Mouse (Mus musculus) ES-E14 (cell line): ENCODE data around the gene Sdhaf4. TPM values are rescaled to one million over a fixed set of nuclear protein-coding genes. Genes with fewer than 3 reads are reported as not detected.

Experiments
- DNase-seq: peaks from one replicate; pipeline ENCODE4 v3.0.0-alpha.2; 2013; ENCODE audit warnings: low read depth, low spot score
- H3K27ac ChIP-seq: 2 replicates; pipeline ENCODE4 v1.5.1; 2012; ENCODE audit warnings: low read depth, mild to moderate bottlenecking, low read length, moderate library complexity, mixed read lengths; ENCODE audit not compliant: poor library complexity, insufficient read depth, severe bottlenecking
- H3K36me3 ChIP-seq: 2 replicates; pipeline ENCODE4 v1.6.1; 2012; ENCODE audit warnings: mild to moderate bottlenecking, low read length, moderate library complexity, mixed read lengths; ENCODE audit not compliant: control insufficient read depth, poor library complexity, insufficient read depth, severe bottlenecking
- H3K4me1 ChIP-seq, 2 experiments: fragments of 150-350 bp in 1 of 2; sonication (generic) in 1 of 2; 2 replicates each; pipeline ENCODE4 v1.6.1; 2012; ENCODE audit warnings: low read length in 2 of 2, mild to moderate bottlenecking in 1 of 2, mixed read lengths in 1 of 2; ENCODE audit not compliant: control insufficient read depth in 2 of 2, insufficient read depth in 2 of 2, poor library complexity in 1 of 2
- H3K4me3 ChIP-seq, 2 experiments: fragments of 150-350 bp in 1 of 2; sonication (generic) in 1 of 2; 2 replicates each; pipeline ENCODE4 v1.5.1; 2012; ENCODE audit warnings: low read length in 2 of 2, low read depth in 1 of 2, mild to moderate bottlenecking in 1 of 2, mixed read lengths in 1 of 2; ENCODE audit not compliant: insufficient read depth in 1 of 2, poor library complexity in 1 of 2, severe bottlenecking in 1 of 2
- H3K9ac ChIP-seq: 2 replicates; pipeline ENCODE4 v1.6.1; 2012; ENCODE audit warnings: low read depth, mild to moderate bottlenecking, low read length, mixed read lengths; ENCODE audit not compliant: poor library complexity, insufficient read depth, severe bottlenecking
- H3K9me3 ChIP-seq: fragments of 150-350 bp; sonication (generic); 2 replicates; pipeline ENCODE4 v1.6.1; 2012; ENCODE audit warnings: low read depth, mild to moderate bottlenecking, low read length; ENCODE audit not compliant: control insufficient read depth, insufficient read depth
- CHD2 ChIP-seq: IDR thresholded peaks from 2 replicates; pipeline ENCODE4 v1.6.1; 2014; ENCODE audit warnings: mild to moderate bottlenecking, low read depth, low read length, inconsistent platforms
- HCFC1 ChIP-seq: IDR thresholded peaks from 2 replicates; pipeline ENCODE4 v1.6.1; 2012; ENCODE audit warnings: low read length, inconsistent platforms, borderline replicate concordance; ENCODE audit not compliant: insufficient read depth
- MAFK ChIP-seq: IDR thresholded peaks from 2 replicates; pipeline ENCODE4 v1.6.1; 2014; ENCODE audit warnings: mild to moderate bottlenecking, low read depth, low read length, inconsistent platforms; ENCODE audit not compliant: insufficient read depth
- ZC3H11A ChIP-seq: IDR thresholded peaks from 2 replicates; pipeline ENCODE4 v1.6.1; 2012; ENCODE audit warnings: low read depth, mild to moderate bottlenecking, inconsistent platforms, low read length, borderline replicate concordance
- ZNF384 ChIP-seq: IDR thresholded peaks from 2 replicates; pipeline ENCODE4 v1.6.1; 2012; ENCODE audit warnings: low read depth, low read length, inconsistent platforms
- in situ Hi-C, 2 experiments: fragments of 600-800 bp; cut with MboI; formaldehyde crosslinking; loops; one replicate each; pipeline ENCODE4 v1.15.1; 2025; ENCODE audit warnings: low sequenced_read_pairs in 2 of 2, inconsistent platforms in 1 of 2; ENCODE audit not compliant: unreplicated experiment in 2 of 2
- total RNA-seq: library from RNA; depleted of rRNA; stranded (reverse); fragments of 300-350 nt; gene quantifications from 2 replicates; pipeline ENCODE4 v1.2.3, GENCODE M21; 2012

Gene Sdhaf4
- total RNA-seq, 1 experiment = 21.0 TPM

GRCm38 (mm10) chr1:24033759-24034423, 28.4 kb upstream of the Sdhaf4 start:
- no peak for DNase-seq
- Histone ChIP-seq H3K27ac (no peak overlapping the region), H3K4me1 (no peaks in the 10 kb centered on the region), H3K4me3 (no peak overlapping the region), H3K36me3 (no peaks in the 10 kb centered on the region), H3K9ac (no peak overlapping the region), H3K9me3 (no peaks in the 10 kb centered on the region)
- in situ Hi-C loops = no loop called here
- TF ChIP-seq ZC3H11A (no peak), CHD2 (no peak), ZNF384 (no peak), MAFK (no peak), HCFC1 (no peak)

GRCm38 (mm10) chr1:24010821-24011220, 5.4 kb upstream of the Sdhaf4 start:
- H3K36me3 ChIP-seq = no peaks in the 10 kb centered on the region
- in situ Hi-C loops = no loop called here
- no peak overlapping the region for H3K9ac ChIP-seq
- TF ChIP-seq ZNF384 (no peak), MAFK (no peak), HCFC1 (no peak), CHD2 (no peak), ZC3H11A (no peak)
- no peak for DNase-seq
- no peak overlapping the region for H3K27ac ChIP-seq
- H3K9me3 ChIP-seq = no peaks in the 10 kb centered on the region
- no peak overlapping the region for H3K4me3 ChIP-seq
- H3K4me1 ChIP-seq = no peaks in the 10 kb centered on the region

- Histone ChIP-seq H3K36me3 (no peaks in the 10 kb centered on the region), H3K9ac (no peak overlapping the region), H3K4me1 (no peaks in the 10 kb centered on the region), H3K4me3 (no peak overlapping the region), H3K27ac (no peak overlapping the region), H3K9me3 (no peaks in the 10 kb centered on the region)
- in situ Hi-C loops = no loop called here
- TF ChIP-seq MAFK = no peak
- no peak for TF ChIP-seq HCFC1
- DNase-seq = no peak
These were observed 4.6 kb upstream of the Sdhaf4 start for GRCm38 (mm10) chr1:24010016-24010415.

- Histone ChIP-seq H3K4me1 (no peaks in the 10 kb centered on the region), H3K9ac (no peak overlapping the region), H3K9me3 (no peaks in the 10 kb centered on the region), H3K36me3 (peaks cover 1% of the 10 kb centered on the region; the same call in 1 of the 2 replicates), H3K4me3 (no peak overlapping the region), H3K27ac (no peak overlapping the region)
- DNase-seq = no peak
- in situ Hi-C loops = no loop called here
- TF ChIP-seq CHD2 = no peak
- no peak for TF ChIP-seq ZNF384
- TF ChIP-seq ZC3H11A = no peak
- no peak for TF ChIP-seq MAFK
- TF ChIP-seq HCFC1 = no peak
These were observed 2.2 kb upstream of the Sdhaf4 start for GRCm38 (mm10) chr1:24007621-24008020.

GRCm38 (mm10) chr1:23999318-23999717, 6.1 kb downstream of the Sdhaf4 start:
- in situ Hi-C loops = no loop called here

More at GRCm38 (mm10) chr1:23999318-23999717, 6.1 kb downstream of the Sdhaf4 start:
- TF ChIP-seq ZNF384 (no peak), ZC3H11A (no peak), CHD2 (no peak), MAFK (no peak), HCFC1 (no peak)
- no peak for DNase-seq
- Histone ChIP-seq H3K27ac (no peak overlapping the region), H3K4me3 (no peak overlapping the region), H3K9ac (no peak overlapping the region), H3K4me1 (no peaks in the 10 kb centered on the region), H3K36me3 (peaks cover 9% of the 10 kb centered on the region; the same call in 1 of the 2 replicates), H3K9me3 (no peaks in the 10 kb centered on the region)
